Mouse (Mus musculus) spleen, adult 2 months (tissue): ENCODE measurements around the gene Snta1.

Experiments
- CTCF ChIP-seq: fragments of 200-500 bp; IDR thresholded peaks from 2 replicates; pipeline ENCODE4 v1.5.1; 2011; ENCODE audit warnings: mild to moderate bottlenecking, inconsistent platforms; ENCODE audit not compliant: insufficient read depth, insufficient read length, insufficient replicate concordance; ENCODE audit errors: extremely low read depth
- POLR2A ChIP-seq: fragments of 200-500 bp; IDR thresholded peaks from 2 replicates; pipeline ENCODE4 v1.6.1; 2011; ENCODE audit warnings: low read depth, low read length, inconsistent platforms

- TF ChIP-seq POLR2A (no peak), CTCF (no peak)
Observed at GRCm38 (mm10) chr2:154410355-154410754, 2.5 kb upstream of the Snta1 start.
